Mouse (Mus musculus) forebrain, embryonic 12.5 days (tissue): Measurements from ENCODE around the gene Tmub2. TPM values are rescaled to one million over a fixed set of nuclear protein-coding genes. Genes with fewer than 3 reads are reported as not detected.

Experiments used
- ATAC-seq: fragments of 200-750 bp; cut with Nextera tagmentation; 2 replicates; pipeline ENCODE4 v1.8.0; 2017; ENCODE audit warnings: moderate TSS enrichment; ENCODE audit not compliant: low FRiP score
- H3K27ac ChIP-seq: fragments of 300-500 bp; sonication (generic); 2 replicates; pipeline ENCODE4 v1.5.1; 2016; ENCODE audit warnings: mild to moderate bottlenecking
- H3K27me3 ChIP-seq: fragments of 300-500 bp; sonication (generic); 2 replicates; pipeline ENCODE4 v1.6.1; 2016; ENCODE audit warnings: mild to moderate bottlenecking
- H3K36me3 ChIP-seq: fragments of 300-500 bp; sonication (generic); replicated peaks from 2 replicates; pipeline ENCODE4 v1.6.1; 2016; ENCODE audit warnings: mild to moderate bottlenecking
- H3K4me1 ChIP-seq: fragments of 300-500 bp; sonication (generic); 2 replicates; pipeline ENCODE4 v1.6.1; 2016
- H3K4me2 ChIP-seq: fragments of 300-500 bp; sonication (generic); 2 replicates; pipeline ENCODE4 v1.6.1; 2016; ENCODE audit warnings: mild to moderate bottlenecking, moderate library complexity
- H3K4me3 ChIP-seq: fragments of 300-500 bp; sonication (generic); replicated peaks from 2 replicates; pipeline ENCODE4 v1.5.1; 2016; ENCODE audit warnings: mild to moderate bottlenecking
- H3K9ac ChIP-seq: fragments of 300-500 bp; sonication (generic); 2 replicates; pipeline ENCODE4 v1.6.1; 2016; ENCODE audit warnings: mild to moderate bottlenecking
- H3K9me3 ChIP-seq: fragments of 300-500 bp; sonication (generic); 2 replicates; pipeline ENCODE4 v1.6.1; 2016
- WGBS: fragments of 180-500 bp; shearing (Covaris S2); methylation state at CpG from one replicate; pipeline ENCODE4 v1.1.7; 2016; 5-methylcytosine and 5-hydroxymethylcytosine counted together
- polyA plus RNA-seq: library from polyadenylated mRNA; unstranded; fragments of >200 nt; fragmentation: Nextera tagmentation; extraction: Ambion mirVana; gene quantifications from 2 replicates; pipeline ENCODE4 v1.2.1, GENCODE M21; 2016

Tmub2 gene
- polyA plus RNA-seq, 1 experiment from 2014 or later, result 53.9 TPM

DNA sequence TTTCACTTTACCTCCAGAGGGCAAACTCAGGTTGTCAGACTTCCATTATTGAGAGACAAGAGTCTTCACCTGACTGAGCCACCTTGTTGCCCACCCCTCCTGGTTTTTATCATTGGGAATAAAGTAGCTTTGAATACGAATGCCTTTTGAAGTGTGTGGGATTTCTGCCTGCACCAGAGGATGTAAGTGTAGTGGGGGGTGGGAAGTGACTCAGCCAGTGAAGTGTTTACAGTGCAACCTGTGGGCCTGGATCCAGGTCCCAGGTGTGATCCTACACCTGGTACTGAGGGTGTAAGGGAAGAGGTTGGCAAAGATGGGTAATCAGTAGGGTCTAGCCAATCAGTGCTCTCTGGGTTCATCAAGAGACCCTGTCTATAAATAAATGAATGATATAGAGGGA lies 38.8 kb downstream of the Tmub2 start:
- Histone ChIP-seq H3K4me1 (peaks cover 10% of the 10 kb centered on the region), H3K36me3 (no peaks in the 10 kb centered on the region), H3K27me3 (peaks cover 4% of the 10 kb centered on the region; the same call in 1 of the 2 replicates), H3K4me3 (no peak overlapping the region), H3K9me3 (no peaks in the 10 kb centered on the region), H3K27ac (no peak overlapping the region), H3K9ac (no peak overlapping the region), H3K4me2 (no peak overlapping the region)
- 82% methylated on average over 1 of the region's 1 CpGs for WGBS
- no peak for ATAC-seq

DNA sequence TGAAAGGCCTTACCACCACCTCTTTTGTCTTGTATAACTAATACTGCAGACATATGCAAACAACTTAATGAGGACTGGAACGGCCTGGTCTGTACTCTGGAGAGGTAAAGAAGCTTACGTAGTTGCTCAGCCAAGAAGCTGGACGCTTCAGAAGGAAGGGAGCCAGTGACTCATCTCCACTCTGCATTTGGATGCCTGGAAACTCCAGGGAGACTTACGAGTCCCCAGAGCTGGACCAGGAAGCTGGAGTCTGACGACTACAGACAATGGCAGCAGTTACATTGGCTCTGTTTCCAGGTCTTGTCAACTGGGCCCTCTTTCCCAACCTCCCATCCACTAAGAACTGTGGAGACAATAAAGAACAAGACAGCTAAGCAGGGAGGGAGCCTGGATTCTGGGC lies 42.5 kb downstream of the Tmub2 start:
- H3K9ac ChIP-seq, result no peak overlapping the region

DNA sequence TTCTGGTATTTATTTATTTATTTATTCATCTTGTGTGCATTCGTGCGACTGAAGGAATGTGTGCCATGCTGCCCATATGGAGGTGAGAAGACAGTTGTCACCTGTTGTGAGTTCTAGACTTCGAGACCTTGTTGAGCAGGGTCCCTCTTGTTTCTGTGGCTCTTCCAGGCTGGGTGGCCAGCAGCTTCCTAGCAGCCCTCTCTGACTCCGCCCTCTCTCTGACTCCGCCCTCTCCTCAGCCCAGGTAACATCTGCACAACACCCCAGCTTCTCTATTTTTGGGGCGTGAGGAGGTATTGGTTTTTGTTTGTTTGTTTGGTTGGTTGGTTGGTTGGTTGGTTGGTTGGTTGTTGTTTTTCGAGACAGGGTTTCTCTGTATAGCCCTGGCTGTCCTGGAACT lies 43.1 kb downstream of the Tmub2 start:
- no peak overlapping the region for H3K4me2 ChIP-seq
- no peaks in the 10 kb centered on the region for H3K9me3 ChIP-seq
- H3K4me1 ChIP-seq, result no peaks in the 10 kb centered on the region
- H3K27me3 ChIP-seq, result no peaks in the 10 kb centered on the region
- no peak for ATAC-seq
- no peak overlapping the region for H3K27ac ChIP-seq
- no peak overlapping the region for H3K4me3 ChIP-seq
- WGBS, result 91% methylated on average over 7 of the region's 7 CpGs
- H3K9ac ChIP-seq, result no peak overlapping the region
- H3K36me3 ChIP-seq, result no peaks in the 10 kb centered on the region

More for the DNA sequence above, 42.5 kb downstream of the Tmub2 start:
- WGBS, result 75% methylated on average over 5 of the region's 5 CpGs
- no peak for ATAC-seq
- no peak overlapping the region for H3K4me2 ChIP-seq
- H3K27ac ChIP-seq, result no peak overlapping the region
- H3K9me3 ChIP-seq, result no peaks in the 10 kb centered on the region
- H3K27me3 ChIP-seq, result peaks cover 1% of the 10 kb centered on the region; the same call in 1 of the 2 replicates
- no peaks in the 10 kb centered on the region for H3K4me1 ChIP-seq
- no peak overlapping the region for H3K4me3 ChIP-seq
- no peaks in the 10 kb centered on the region for H3K36me3 ChIP-seq

DNA sequence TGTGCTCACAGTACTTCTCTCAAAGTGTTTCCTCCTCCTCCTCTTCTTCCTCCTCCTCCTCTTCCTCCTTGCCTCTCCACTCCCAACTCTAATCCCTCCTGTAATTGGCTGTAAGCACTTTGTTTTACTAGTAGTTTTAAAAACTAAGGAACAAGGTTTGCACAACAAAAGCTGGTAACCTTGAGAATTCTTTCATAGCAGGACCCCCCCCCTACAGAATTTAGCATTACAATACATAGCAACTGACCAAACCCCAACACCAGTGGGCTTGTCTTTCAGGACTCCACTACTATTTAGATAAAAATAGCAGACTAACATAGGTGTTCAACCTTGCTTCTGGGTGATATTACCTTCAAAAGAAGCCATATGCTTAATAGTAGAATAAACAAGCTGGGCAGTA lies 44.8 kb downstream of the Tmub2 start:
- H3K27ac ChIP-seq, result no peak overlapping the region
- no peaks in the 10 kb centered on the region for H3K27me3 ChIP-seq
- no peaks in the 10 kb centered on the region for H3K9me3 ChIP-seq
- no peak overlapping the region for H3K9ac ChIP-seq
- H3K4me3 ChIP-seq, result no peak overlapping the region
- no peaks in the 10 kb centered on the region for H3K36me3 ChIP-seq
- ATAC-seq, result no peak
- no peak overlapping the region for H3K4me2 ChIP-seq
- H3K4me1 ChIP-seq, result no peaks in the 10 kb centered on the region

DNA sequence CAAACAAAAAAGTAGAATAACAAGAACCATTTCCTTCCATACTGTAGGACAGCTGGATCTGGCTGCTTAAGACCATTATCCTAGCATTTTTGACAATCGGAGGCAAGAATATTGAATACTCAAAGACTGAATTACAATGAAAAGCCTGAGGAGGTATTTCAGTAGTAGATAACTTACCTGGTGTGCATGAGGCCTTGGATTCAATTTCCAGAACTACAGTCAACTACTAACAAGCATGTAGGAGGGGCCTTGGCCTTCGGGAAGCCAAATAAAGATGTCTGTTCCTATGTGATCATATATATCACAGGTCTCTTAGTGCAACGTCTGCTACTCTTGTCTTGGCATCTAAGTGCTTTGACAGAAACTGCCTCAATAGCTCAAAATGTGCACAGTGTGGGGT lies 45.3 kb downstream of the Tmub2 start:
- no peak overlapping the region for H3K4me3 ChIP-seq
- H3K27me3 ChIP-seq, result no peaks in the 10 kb centered on the region
- H3K9ac ChIP-seq, result no peak overlapping the region
- ATAC-seq, result no peak
- H3K27ac ChIP-seq, result no peak overlapping the region
- H3K9me3 ChIP-seq, result no peaks in the 10 kb centered on the region
- H3K4me2 ChIP-seq, result no peak overlapping the region
- no peaks in the 10 kb centered on the region for H3K36me3 ChIP-seq
- 86% methylated on average over 3 of the region's 3 CpGs for WGBS
- 0 out of 2 replicates have a peak, but pooled peaks cover 2% of the 10 kb centered on the region for H3K4me1 ChIP-seq

DNA sequence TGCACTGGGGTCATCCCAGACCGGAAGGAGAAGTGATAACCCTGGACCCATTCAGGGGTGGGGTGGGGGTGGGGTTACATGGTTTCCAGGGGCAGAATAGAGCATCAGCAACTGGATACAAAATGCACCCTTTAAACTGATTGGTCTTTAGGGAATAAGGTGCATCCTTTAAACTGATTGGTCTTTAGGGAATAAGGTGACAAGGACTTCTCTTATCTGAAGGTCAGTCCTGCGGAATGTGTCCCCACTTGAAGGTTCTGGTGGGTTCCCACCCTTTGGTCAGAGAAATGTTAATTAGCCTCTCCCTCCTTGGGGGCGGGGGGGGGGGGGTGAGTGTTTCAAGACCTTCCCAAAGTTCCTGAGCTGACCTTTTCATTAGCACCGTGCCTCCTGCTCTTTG lies 47.1 kb downstream of the Tmub2 start:
- WGBS, result 66% methylated on average over 4 of the region's 4 CpGs
- Histone ChIP-seq H3K27ac (no peak overlapping the region), H3K36me3 (no peaks in the 10 kb centered on the region), H3K9me3 (no peaks in the 10 kb centered on the region), H3K4me2 (no peak overlapping the region), H3K9ac (no peak overlapping the region), H3K4me1 (peaks cover 6% of the 10 kb centered on the region; the same call in 1 of the 2 replicates), H3K27me3 (no peaks in the 10 kb centered on the region), H3K4me3 (no peak overlapping the region)
- no peak for ATAC-seq

DNA sequence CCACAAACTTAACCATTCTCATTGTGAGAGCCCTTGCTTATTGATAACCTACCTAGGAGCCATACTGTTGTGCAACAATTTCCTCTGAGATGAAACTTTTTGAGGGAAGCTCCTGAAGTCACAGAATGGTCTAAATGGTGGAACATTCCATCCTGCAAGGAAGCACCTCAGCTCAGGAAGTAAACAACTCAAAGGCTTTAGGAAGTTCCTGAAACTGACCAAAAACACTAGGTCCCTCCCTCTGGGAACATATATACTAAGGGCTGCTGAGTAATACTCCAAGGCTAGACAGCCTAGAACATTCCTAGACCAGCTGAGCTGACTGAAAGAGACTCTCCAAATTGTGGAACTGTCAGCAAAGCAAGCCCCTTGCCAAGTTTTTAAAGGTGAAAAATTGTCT lies 48.3 kb downstream of the Tmub2 start:
- no peak overlapping the region for H3K9ac ChIP-seq
- no peaks in the 10 kb centered on the region for H3K9me3 ChIP-seq
- no peak overlapping the region for H3K4me3 ChIP-seq
- H3K4me1 ChIP-seq, result peaks cover 6% of the 10 kb centered on the region; the same call in 1 of the 2 replicates
- H3K27ac ChIP-seq, result no peak overlapping the region
- 0 out of 2 replicates have a peak, but pooled peaks cover 3% of the 10 kb centered on the region for H3K27me3 ChIP-seq
- no peak overlapping the region for H3K4me2 ChIP-seq
- no peaks in the 10 kb centered on the region for H3K36me3 ChIP-seq
- ATAC-seq, result no peak

DNA sequence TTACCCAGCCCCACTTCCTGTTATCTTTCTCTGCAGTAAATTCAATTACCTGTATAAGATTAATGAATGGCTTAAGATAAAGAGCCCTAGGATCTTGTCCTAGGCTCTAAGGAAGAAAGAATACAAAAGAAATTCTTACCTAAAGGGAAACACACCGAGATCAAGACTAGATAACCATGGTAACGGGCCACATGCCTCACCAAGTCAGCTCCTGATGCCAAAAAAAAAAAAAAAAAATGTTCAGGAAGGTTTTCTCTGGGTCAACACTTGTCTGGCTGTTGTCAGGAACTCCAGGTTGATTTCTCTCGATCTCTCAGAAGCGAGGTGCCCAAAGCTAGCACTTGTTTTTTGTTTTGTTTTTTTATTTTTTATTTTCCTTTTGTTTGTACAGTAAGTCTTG lies 49.3 kb downstream of the Tmub2 start:
- Histone ChIP-seq H3K36me3 (no peaks in the 10 kb centered on the region), H3K27ac (no peak overlapping the region), H3K9ac (no peak overlapping the region), H3K4me1 (peaks cover 6% of the 10 kb centered on the region; the same call in 1 of the 2 replicates), H3K4me3 (no peak overlapping the region), H3K9me3 (no peaks in the 10 kb centered on the region), H3K4me2 (no peak overlapping the region), H3K27me3 (0 out of 2 replicates have a peak, but pooled peaks cover 3% of the 10 kb centered on the region)
- WGBS, result 66% methylated on average over 4 of the region's 4 CpGs
- ATAC-seq, result no peak

DNA sequence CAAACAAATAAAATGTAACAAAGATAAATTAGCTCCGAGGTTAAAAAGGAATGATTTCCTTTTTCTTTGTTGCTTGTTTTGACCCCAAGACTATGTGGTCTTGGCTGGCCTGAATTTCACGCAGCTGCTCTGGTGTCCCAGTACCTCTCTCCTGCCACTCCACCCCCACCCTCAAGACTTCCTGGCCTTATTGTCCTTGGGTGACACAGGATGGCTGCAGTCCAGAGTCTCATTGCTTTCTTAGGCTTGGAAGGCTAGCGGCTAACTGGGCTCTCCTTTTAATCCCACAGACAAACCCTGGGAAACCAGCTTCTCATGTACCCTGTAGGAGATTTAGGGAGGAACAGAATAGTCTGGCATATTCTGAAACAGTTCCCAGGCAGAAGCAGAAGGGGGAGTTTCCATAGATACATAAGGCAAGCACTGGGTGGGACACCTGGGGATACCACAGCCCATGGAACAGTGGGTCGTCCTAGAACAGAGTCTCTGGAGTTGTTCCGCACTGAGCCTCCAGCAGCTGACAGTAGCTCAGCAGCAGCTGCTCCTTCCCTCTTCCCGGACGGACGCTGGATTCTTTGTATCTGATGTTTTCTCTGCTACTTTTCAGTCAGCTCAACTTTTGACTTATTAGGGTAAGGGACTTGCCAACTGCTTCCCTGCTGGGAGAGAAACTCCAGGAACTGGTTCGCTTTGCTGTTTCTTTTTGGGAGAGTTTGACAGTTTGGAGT lies 50.4 kb downstream of the Tmub2 start:
- no peaks in the 10 kb centered on the region for H3K36me3 ChIP-seq
- H3K4me2 ChIP-seq, result no peak overlapping the region
- no peak overlapping the region for H3K9ac ChIP-seq
- peaks cover 6% of the 10 kb centered on the region; the same call in 1 of the 2 replicates for H3K4me1 ChIP-seq
- no peak overlapping the region for H3K4me3 ChIP-seq
- H3K27ac ChIP-seq, result no peak overlapping the region
- no peak for ATAC-seq
- no peaks in the 10 kb centered on the region for H3K9me3 ChIP-seq
- H3K27me3 ChIP-seq, result 0 out of 2 replicates have a peak, but pooled peaks cover 3% of the 10 kb centered on the region
- WGBS, result 38% methylated on average over 9 of the region's 9 CpGs

DNA sequence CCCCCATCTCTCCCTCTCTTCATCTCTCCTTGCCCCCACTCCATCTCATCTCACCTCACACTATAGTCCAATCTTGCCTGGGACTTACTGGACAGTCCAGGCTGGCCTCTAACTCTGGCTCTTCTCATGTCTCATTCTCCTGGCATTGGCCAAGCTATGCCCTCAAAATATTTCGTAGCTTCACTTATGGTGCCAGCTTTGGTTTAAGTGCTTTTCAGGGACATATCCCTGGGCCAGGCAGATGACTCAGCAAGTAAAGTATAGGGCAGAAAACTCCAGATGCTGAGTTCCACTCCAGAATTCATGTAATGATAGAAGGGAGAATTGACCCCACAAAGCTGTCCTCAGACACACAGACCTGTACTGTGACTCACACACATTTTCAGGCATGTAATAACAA lies 51.5 kb downstream of the Tmub2 start:
- WGBS, result 75% methylated on average over 1 of the region's 1 CpGs
- no peak overlapping the region for H3K27ac ChIP-seq
- H3K36me3 ChIP-seq, result no peaks in the 10 kb centered on the region
- no peak overlapping the region for H3K4me3 ChIP-seq
- peaks cover 6% of the 10 kb centered on the region; the same call in 1 of the 2 replicates for H3K4me1 ChIP-seq
- H3K4me2 ChIP-seq, result no peak overlapping the region
- H3K27me3 ChIP-seq, result 0 out of 2 replicates have a peak, but pooled peaks cover 3% of the 10 kb centered on the region
- ATAC-seq, result no peak
- H3K9me3 ChIP-seq, result no peaks in the 10 kb centered on the region
- H3K9ac ChIP-seq, result no peak overlapping the region

DNA sequence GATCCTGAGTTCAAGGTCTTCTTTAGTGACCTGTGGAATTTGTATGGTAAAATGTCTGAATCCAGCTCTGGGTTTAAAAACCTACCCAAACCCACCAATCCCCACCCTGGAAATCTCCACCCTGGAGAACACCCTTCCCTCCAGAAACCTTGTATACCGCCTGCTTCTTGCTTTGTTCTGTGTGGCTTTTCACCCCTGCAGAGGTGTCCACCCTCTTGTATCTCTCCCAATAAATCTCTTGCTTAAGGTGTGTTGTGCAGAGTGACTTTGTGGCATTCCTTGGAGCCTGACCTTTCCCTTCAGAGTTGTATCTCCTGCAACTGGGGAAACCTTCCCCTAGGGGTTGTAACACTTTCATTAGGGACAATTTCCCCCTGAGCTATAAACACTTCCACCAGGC lies 53.2 kb downstream of the Tmub2 start:
- no peak for ATAC-seq

DNA sequence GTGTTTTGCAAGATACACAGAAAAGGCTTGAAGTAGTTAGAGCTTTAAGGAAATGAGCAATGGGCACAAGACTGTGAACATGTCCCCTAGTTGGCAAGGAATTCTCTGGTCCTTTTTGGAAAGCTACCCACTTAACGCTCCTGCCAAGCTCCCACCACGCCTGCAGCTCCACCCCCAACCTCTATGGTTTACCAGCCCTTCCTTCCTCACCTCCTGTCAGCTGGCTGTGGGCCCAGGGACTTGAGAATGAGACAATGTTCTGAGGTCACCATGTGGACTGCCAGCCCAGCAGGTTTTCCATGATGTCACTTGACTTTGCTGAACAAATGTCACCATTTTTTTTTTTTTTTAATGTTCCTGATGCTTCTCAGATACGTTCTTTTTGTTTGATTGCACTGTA lies 53.8 kb downstream of the Tmub2 start:
- no peak overlapping the region for H3K27ac ChIP-seq
- H3K4me1 ChIP-seq, result peaks cover 6% of the 10 kb centered on the region
- H3K4me2 ChIP-seq, result no peak overlapping the region
- H3K4me3 ChIP-seq, result no peak overlapping the region
- 58% methylated on average over 3 of the region's 3 CpGs for WGBS
- no peaks in the 10 kb centered on the region for H3K36me3 ChIP-seq
- H3K9ac ChIP-seq, result no peak overlapping the region
- H3K27me3 ChIP-seq, result 0 out of 2 replicates have a peak, but pooled peaks cover 3% of the 10 kb centered on the region
- H3K9me3 ChIP-seq, result no peaks in the 10 kb centered on the region
- ATAC-seq, result no peak

More for the DNA sequence above, 53.2 kb downstream of the Tmub2 start:
- no peak overlapping the region for H3K4me3 ChIP-seq
- H3K27me3 ChIP-seq, result 0 out of 2 replicates have a peak, but pooled peaks cover 3% of the 10 kb centered on the region
- peaks cover 6% of the 10 kb centered on the region for H3K4me1 ChIP-seq
- H3K9me3 ChIP-seq, result no peaks in the 10 kb centered on the region
- 75% methylated on average over 1 of the region's 1 CpGs for WGBS
- H3K4me2 ChIP-seq, result no peak overlapping the region
- H3K9ac ChIP-seq, result no peak overlapping the region
- no peak overlapping the region for H3K27ac ChIP-seq
- H3K36me3 ChIP-seq, result no peaks in the 10 kb centered on the region
